Mouse (Mus musculus): ENCODE measurements around the gene Pimreg.
A peak's percentile ranks its signal among the peaks of the same experiment; 100 is the strongest.

Gene Pimreg

DNA sequence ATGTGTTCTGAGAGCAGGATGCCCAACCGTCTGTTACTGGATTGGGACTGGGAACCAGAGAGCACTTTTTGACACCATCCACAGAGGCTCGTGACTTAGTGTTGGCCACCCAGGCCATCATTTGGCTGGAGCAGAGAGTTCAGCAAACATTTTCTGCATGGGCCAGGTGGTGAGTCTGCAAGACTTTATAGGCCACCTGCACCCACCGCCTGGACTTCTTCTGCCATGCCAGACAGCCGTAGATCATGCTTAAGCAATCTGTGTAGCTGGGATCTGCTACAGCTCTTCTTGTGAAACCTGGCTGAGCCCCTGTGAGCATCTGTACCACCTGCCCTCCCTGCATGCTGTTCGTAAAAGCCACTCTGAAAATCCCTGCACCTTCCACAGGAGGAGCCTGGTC, 25.5 kb downstream of the Pimreg start:
- no peak for DNase-seq

DNA sequence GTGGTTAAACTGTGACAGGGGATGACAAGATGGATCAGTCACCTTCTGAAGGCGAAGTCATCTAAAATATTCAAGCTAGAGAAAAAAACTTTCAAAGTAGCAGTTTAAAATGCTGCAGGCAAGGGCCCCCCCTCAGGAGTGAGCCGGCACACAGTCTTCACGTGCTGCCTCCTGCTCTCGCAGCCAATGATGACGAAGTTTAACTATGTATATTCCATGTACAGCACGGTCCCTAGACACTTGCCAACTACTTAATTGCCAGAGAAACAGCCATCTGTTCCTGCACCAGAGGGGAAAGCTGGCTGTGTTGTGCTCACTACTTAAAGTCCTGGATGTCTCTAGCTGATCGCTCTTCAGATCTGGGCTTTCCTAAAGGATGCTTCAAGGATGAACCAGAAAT, 26.2 kb downstream of the Pimreg start:
- no peak for DNase-seq

DNA sequence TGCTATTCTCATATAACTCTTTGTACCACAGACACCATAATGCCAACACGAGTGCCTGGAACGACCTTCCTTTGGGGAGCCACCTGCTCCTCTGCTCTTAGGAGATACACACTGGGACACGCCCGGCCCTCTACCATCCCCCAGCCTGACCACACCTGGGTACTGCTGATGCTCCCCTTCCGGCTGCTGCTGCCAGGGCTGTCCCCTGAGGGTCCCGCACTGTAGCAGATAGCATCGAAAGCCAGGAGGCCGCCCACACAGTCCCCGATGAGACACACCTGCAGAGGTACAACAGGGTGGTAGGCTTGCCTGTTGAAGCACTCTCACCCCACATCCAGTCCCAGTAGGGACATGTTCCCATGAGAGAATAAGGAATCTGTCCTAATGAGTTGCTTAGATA, 28.9 kb downstream of the Pimreg start:
- DNase-seq = no peak

DNA sequence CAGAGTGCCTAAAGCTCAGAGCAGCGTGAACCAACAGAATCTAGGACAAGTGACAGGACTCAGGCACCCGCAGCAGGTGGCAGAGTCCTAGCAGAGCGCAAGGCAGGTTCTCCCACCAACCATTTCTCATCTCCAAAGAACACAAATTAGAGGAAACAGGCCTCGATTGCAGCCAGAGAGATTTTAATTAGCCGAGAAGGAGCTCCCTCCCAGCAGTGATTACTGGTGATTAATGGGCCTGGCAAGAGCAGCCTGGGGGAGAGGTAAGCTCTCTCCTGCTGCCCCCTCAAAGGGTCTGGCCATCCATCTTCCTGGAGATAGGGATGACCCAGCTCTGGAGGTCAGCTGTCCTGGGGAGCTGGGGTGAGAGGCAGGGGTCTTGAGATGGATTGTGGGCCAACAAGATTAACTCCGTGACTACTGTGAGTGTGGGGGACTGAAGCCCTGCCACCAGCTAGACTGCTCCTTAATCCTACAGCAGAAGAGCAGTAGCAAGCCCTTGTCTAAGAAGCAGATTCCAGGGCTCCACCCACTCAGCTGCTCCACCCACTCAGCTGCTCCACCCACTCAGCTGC, 30.6 kb downstream of the Pimreg start:
- DNase-seq = no peak

DNA sequence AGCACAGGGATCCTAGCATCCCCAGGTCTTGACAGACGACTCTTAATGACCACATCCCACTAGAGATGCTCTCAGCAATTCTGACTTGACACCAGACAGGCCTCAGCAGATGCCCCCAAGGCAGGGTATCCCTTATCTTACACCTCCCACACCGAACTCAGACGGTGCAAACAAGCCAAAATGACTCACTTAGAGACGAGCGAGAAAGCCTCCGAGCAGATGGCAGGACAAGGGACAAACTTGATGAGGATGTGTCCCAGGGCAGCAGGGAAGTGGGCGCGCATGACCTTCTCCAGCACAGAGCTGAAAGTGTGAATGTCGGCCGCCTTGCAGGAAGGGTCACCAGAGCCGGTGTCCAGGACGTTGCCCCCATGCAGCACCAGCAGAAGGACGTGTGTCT, 32.4 kb downstream of the Pimreg start:
- DNase-seq = no peak

DNA sequence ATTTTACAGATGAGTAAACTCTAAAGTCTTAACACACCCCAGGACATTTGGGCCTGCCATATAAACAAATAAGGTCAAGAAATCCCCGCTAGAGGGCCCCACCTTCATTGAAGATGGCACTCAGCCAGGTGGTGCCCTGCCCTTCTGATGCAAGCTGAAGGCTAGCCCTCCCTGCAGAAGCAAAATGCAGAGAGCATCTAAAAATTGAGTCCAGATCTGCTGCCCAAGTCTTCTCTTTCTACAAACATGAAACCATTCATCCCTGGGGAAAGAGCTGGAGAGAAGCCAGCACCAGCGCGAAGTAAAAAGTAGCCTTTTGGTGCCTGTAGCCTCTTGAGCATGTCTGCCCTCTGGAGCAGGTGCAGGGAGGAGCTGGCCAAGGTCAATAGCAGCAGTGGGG, 36.2 kb downstream of the Pimreg start:
- DNase-seq = no peak

DNA sequence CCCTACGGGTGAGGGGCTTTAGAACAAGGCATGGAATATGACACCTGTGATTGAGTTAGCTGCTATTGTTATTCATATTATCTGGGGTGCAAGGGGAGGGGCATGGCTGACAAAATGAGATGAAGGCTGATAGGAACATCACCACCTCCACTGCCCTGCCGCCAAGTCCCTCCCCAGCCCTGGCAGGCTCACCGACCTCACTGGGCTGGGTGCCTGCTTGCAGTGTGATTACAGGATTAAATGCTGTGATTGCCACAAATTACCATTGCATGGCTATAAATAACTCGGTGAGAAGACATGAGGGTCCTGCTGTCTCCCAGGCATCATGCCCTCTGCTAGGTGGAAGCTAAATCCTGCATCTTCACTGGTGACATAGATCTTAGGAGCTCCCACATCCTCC, 36.8 kb downstream of the Pimreg start:
- no peak for DNase-seq

DNA sequence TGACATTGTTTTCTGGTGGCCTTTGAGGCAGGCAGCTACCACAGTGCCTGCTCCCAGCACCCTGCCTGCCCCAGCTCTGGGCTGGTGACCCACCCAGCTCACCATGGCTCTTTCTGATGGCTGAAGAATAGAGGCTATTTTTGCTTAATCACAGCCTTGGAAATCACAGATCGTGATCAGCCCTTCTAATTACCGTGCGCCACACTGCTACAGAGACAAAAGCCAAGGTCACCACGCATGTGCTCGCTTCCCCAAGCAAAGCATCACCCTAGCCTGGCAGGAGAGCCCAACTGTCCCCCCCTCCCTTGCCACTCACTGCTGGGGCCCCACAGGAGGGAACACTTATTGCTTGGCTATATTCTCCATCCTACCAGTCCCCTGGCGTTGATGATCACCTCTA, 38.6 kb downstream of the Pimreg start:
- no peak for DNase-seq

DNA sequence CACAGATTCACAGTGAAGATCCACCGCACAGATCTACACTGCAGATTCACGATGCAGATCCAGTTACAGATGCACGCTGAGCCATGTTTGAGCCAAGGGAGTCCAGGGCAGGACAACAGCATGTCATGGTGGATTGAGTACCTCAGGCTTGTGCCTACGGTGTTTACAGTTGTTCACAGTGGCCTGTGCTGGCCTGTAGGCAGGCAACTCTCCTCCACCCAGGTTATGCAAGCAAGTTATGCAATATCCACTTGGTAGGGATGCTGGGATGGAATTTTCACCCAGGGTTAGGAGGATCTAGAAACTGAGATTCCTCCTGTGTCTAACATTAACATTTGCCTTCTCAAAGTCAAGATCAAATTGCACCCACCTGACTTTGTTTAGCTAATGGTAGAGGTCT, 40.8 kb downstream of the Pimreg start:
- peak; percentile 53 to 68 for DNase-seq

DNA sequence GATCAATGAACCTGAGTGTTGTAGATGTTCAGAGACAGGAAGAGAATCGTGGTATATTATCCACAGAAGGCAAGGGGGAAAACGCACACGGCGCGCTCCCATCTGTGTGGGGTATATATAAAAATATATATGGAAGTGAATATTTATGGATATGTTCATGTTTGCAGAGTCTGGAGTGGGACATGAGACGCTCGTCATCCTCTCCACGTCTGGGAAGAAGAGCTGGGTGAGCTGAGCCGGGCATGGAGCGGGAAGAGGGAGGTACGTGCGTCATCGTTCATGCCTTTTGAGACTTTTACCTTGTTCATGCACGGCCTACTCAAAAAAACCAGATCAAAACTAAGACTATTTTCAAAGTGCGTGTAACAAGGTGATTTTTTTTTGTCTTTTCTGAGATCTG, 42.5 kb downstream of the Pimreg start:
- no peak for DNase-seq

DNA sequence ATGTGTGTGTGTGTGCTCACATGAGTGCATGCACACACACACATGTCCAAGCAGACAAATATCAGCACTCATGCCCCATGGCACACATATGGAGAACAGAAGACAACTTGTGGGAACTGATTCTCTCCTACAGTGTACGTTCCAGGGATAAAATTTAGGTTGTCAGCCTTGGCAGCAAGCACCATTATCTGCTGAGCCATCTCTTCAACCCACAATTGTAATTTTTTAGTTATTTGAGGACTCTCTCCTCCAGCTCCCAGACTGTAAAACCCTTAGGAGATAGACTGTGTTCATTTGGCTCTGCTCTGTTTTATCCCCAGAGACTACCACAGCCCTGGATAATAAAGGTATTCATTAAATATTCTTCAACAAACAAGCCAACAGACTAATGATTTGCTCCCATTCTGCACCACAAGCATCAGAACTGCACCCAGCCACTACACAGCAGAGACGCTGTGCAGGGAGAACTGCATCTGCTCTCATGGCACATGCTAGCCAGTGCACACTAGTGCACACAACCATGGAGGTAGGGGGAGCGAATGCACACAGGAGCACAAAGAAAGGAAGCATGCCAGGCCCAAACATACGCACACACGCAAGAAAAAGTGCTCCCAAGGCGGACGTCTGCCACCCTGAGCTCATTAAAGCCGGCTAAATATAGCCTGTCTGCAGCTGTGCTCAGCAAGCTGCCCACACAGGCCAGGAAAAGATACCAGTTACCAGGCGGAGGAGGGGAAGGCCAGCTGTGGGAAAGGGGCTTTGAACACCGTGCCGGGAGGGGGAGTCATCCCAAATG, 44.6 kb downstream of the Pimreg start:
- DNase-seq = no peak

DNA sequence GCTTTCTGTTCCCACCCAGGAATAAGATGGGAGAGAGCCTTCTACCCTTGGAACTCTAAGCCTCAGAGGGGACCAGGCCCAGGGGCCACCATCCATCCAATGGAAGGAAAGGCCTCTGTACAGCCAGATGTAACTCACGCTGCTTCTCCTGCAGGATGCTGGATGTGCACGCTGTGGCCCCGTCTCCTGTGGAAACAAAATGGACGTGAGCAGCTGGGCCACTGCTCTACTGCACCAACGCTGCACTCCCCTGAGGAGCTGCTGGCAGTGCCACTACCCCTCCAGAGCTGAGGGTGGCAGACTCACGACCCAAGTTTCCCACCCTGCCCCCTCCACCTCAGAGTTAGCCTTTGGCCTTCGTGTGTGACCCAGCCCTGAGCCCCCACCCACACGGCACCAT, 50.6 kb downstream of the Pimreg start:
- no peak for DNase-seq

DNA sequence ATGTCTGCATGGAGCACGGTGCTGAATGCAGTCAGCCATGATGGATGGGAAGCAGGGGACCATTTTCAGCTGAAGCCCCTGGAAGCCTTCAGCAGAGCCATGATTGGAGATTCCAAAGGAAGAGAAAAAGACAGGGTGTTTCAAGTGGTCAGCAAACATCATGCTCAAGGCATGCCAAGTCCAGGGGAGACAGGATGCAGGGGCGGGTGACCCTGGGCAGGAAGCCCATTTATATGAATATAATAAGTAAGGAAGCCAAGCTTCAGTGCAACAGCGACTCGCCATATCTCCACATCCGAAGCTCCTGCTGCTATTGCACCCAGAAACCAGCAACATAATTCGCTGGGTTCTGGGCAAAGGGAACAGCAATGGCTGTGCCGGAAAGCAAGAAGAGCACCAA, 52.6 kb downstream of the Pimreg start:
- DNase-seq = peak; percentile 45 to 50

DNA sequence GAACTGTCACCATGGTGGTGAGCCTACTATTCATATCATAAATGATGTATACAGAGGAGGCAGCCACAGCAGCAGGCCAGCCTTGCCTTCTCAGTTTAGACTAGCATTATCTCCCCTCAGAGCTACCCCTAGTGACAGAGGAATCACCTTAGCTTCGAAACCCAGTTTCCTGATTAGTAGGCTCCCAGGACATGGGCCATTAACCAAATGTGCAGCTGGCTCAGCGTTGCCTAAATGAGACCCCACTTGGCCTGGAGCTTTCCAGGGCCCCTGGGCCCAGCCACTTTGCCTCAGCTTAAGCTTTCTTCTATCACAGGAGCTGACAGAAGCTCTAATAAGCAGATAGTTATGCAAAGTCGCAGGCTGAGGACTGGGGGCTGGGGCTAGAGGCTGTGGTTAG, 54.2 kb downstream of the Pimreg start:
- DNase-seq = no peak

Measured in lung, adult 18-20 months (tissue).